Mouse (Mus musculus): Measurements from ENCODE around the gene Xk.

DNA sequence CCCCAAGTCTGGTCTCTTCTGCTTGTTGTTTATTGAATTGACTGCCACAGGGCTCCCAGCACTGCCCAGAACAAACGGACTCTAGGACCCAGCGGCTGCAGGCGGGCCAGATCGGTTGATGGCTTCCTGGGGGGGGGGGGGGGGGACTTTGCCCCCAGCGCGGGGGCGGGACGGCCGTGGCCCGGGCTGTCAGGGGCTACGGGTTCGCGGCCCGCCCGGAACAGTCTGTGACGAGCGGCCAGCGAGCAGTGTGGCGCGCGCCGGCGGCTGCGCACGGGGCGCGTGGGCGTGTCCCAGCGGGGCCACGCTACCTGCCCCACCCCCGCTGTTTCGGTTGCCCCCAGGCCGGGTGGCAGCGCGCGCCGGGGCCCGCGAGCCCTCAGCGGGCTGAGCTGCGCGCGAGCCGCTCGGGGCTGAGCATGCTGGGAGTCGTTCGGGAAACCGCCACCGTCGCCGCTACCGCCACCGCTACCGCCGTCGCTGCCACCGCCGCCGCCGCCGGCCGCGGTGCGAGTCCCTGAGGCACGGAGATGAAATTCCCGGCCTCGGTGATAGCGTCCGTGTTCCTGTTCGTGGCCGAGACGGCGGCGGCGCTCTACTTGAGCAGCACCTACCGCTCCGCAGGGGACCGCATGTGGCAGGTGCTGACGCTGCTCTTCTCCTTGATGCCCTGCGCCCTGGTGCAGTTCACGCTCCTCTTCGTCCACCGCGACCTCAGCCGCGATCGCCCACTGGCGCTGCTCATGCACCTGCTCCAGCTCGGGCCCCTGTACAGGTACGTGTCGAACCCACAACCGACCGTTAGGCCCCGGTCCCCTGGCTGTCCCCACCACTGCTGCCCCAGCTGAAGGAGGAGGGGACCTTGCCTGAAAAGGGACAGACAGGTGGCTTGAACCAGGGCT is at the start of gene Xk:
- no peak for TF ChIP-seq EP300 (IDR thresholded peaks at IDR 0.05; ENCODE audit: low read length)
- no peak for TF ChIP-seq POLR2AphosphoS2 (IDR thresholded peaks at IDR 0.05; ENCODE audit: low read depth, low read length)

Data from CH12.LX (cell line).